Mouse (Mus musculus) subcutaneous adipose tissue, adult 2 months (tissue): ENCODE results near the gene Zfp13. TPM values are rescaled to one million over a fixed set of nuclear protein-coding genes. Genes with fewer than 3 reads are reported as not detected.

Experiments
- polyA plus RNA-seq: library from polyadenylated mRNA; depleted of rRNA; stranded (reverse); fragments of >200 nt; gene quantifications from 2 replicates; pipeline ENCODE4 v1.2.3, GENCODE M21; 2012; ENCODE audit warnings: low replicate concordance; rRNA removed

Zfp13 gene
- 7.4 and 18.3 TPM in 2 replicates for polyA plus RNA-seq

GRCm38 (mm10) chr17:23598582-23599552, at the start of gene Zfp13:
Gene Zfp13, minus strand, starts transcription at chr17:23599487.

GRCm38 (mm10) chr17:23644613-23645495, 45.6 kb upstream of the Zfp13 start, which contains the start of gene Mmp25:
Gene Mmp25, minus strand, starts transcription at chr17:23645277.

DNA sequence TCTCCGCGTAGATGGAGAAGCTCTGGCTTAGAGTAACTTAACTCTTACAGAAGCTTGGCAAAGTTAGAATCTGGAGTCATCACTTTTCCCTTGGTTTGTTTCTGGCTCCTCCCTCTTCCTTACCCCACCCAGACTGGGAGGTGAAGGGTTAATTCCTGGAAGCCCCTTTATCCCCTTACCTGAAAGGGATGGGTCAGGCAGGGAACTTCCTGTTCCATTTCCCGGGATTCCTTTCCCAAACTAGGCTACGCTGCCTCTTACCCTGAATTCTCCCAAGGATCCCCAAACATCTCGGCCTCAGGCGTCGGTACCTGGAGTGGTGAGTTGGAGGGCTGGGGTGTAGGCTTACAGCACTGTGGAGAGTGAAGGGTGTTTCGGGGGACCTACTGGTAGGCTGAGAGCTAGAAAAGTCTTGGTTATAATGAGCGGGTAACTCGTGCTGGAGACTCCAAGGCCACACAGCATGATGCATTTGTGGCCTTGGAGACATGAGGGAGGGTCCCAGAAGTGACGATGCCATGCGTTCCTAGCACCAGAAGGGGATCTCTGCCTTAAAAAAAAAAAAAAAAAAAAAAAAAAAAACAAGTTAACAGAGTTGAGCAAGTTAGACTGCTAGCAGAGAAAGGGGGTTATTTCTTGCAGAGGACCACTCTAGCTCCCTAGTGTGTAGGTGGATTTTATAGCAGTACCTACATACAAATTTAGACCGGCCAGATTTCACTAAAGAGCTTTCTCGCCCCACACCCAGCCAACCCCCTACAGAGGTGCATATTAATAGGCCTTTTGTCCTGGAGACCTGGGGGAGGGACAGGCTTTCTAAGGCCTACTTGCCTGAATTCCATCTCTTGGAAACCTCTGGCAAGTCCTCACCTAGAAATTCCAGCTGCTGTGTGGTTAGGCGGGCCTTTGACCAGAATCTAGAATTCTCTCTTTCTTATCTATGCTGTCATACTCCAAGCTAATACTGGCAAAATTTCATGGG, 1.6 kb upstream of the Zfp13 start, which contains the start of gene Zscan10:
TSS of gene Zscan10 (plus strand) at position 216 of the 982 bp plus-strand sequence.

DNA sequence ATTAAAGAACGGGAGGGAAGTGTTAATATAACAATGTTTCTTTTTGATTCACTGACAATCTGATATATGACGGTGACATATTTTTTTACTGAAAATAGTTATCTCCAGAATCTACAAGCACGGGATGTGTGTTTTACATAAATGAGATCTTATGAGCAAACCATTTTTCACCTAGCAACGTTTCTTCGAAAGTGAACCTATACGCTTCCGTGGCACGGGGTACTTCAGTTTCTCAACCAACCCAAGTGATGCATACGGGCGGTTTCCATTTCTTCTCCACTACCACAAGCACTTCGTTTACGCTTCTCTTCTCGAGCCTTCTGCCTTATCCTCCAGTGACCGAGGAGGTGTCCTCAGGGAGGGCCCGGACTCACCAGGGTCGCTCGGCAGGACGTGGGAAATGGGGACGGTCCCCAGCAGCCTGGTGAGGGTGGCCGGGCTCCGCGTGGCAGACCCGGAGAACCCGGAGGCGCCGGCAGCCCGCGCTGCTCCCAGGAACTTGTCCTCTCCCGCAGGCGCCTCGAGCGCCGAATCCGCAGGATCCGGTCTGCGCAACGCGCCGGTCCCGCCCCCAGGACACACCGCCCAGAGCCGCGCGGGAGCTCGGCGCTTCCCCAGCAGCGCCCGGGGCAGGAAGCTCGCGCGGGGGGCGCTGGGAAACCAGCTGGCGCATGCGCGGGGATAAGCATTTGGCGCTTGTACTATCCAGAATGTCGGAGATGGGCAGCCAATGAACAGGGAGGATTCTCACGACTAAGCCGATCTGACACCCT, 35.5 kb downstream of the Zfp13 start, which contains the start of gene Zfp213:
TSS of gene Zfp213 (minus strand) at position 644 of the 773 bp plus-strand sequence.

Other genes with a start within 250 kb of the Zfp13 start
- not detected in 2 replicates for gene Vmn2r116, start 214.9 kb downstream of the Zfp13 start, polyA plus RNA-seq
- gene Vmn2r117, start 119.8 kb downstream of the Zfp13 start, polyA plus RNA-seq: not detected in 2 replicates
- 9.9 and 21.8 TPM in 2 replicates for gene Zfp213, start 35.2 kb downstream of the Zfp13 start, polyA plus RNA-seq
- gene Zscan10, start 1.4 kb upstream of the Zfp13 start, polyA plus RNA-seq: 0.05 and 0.09 TPM in 2 replicates
- 0.37 and 1.3 TPM in 2 replicates for gene Mmp25, start 45.8 kb upstream of the Zfp13 start, polyA plus RNA-seq
- 0.09 and 0.81 TPM in 2 replicates for gene Bicdl2, start 61.0 kb upstream of the Zfp13 start, polyA plus RNA-seq
- gene Hcfc1r1, start 74.1 kb upstream of the Zfp13 start, polyA plus RNA-seq: 347 and 380 TPM in 2 replicates
- gene Thoc6, start 74.4 kb upstream of the Zfp13 start, polyA plus RNA-seq: 23.8 and 34.1 TPM in 2 replicates
- 16.6 and 25.7 TPM in 2 replicates for gene Tnfrsf12a, start 78.0 kb upstream of the Zfp13 start, polyA plus RNA-seq
- gene Cldn6, start 79.8 kb upstream of the Zfp13 start, polyA plus RNA-seq: 1.6 TPM in 1 of 2 replicates, not detected in the other
- 1.7 TPM in 1 of 2 replicates, not detected in the other for gene Cldn9, start 84.5 kb upstream of the Zfp13 start, polyA plus RNA-seq
- gene 1520401A03Rik, start 123.3 kb upstream of the Zfp13 start, polyA plus RNA-seq: 0.05 and 0.06 TPM in 2 replicates
- 22.6 and 25.7 TPM in 2 replicates for gene Pkmyt1, start 126.8 kb upstream of the Zfp13 start, polyA plus RNA-seq
- gene Paqr4, start 141.4 kb upstream of the Zfp13 start, polyA plus RNA-seq: 37.7 and 88.3 TPM in 2 replicates
- gene Kremen2, start 146.3 kb upstream of the Zfp13 start, polyA plus RNA-seq: 0.10 and 0.24 TPM in 2 replicates
- 51.7 and 65.7 TPM in 2 replicates for gene Flywch1, start 172.1 kb upstream of the Zfp13 start, polyA plus RNA-seq
- gene Flywch2, start 186.6 kb upstream of the Zfp13 start, polyA plus RNA-seq: 5.5 and 18.8 TPM in 2 replicates
- gene Srrm2, start 191.0 kb upstream of the Zfp13 start, polyA plus RNA-seq: 400 and 623 TPM in 2 replicates
- 589 and 702 TPM in 2 replicates for gene Elob, start 229.6 kb upstream of the Zfp13 start, polyA plus RNA-seq
- gene Prss33, start 236.6 kb upstream of the Zfp13 start, polyA plus RNA-seq: 0.09 and 0.33 TPM in 2 replicates
- not detected in 2 replicates for gene Prss32, start 244.4 kb upstream of the Zfp13 start, polyA plus RNA-seq
- 0.32 and 0.64 TPM in 2 replicates for gene Prss41, start 244.7 kb upstream of the Zfp13 start, polyA plus RNA-seq